Mouse (Mus musculus): ENCODE measurements around the gene Ahnak2.

DNA sequence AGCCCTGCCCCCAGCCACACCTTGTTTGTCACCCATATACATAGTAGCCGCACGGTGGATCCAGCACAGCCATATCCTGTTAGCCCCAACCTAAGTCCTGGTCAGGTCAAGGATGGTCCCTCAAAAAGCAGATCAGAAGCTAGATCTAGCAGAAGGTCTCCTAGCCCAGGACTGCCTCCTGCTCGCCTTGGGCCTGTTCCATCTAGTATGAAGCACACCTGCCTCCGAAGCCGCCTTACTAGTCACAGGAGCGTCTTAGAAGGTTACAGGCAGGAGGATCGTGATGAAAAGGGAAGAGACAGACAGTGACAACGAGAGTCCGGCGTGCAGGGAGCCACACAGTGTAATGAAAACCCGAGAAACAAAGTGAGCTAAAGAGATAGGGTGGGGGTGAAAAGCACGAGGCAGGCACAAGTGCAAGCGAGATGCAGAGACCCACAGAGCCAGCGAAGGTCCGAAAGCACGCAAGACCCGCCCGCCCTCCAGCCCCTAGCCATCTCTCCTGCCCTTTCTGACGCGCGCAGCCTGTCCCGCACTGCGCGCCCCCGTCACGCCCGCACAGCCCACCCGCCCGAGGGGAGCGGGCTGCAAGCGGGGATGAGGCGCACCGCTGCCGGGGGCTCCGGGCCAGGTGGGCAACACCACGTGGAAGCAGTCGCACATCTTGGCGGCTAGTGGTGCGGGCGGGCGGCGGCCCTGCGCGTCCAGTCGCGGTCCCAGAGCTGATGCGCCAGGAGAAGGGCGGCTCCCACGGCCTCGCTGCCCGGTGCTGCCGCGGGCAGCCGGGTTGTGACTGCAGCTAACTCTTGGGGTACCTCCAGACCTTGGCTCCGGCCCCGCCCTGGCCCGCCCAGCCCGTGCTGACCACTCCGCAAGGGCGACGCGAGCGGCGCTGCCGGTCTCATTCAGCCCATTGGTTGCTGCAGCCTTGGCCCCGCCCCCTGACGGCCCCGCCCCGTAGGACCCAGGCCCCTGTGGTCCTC lies at the start of gene Ahnak2:
- TF ChIP-seq CTCF (IDR thresholded peaks at IDR 0.05; ENCODE audit: low read depth) (no peak), EP300 (IDR thresholded peaks at IDR 0.05; ENCODE audit: low read depth) (no peak)

Data from liver, embryonic 14.5 days (tissue).